Mouse (Mus musculus): ENCODE data around the gene Cfd. TPM values are rescaled to one million over a fixed set of nuclear protein-coding genes. Genes with fewer than 3 reads are reported as not detected.
"Not testable (repeated sequence)": the region's sequence is repeated elsewhere in the genome, so short reads cannot be mapped to it uniquely, and the experiment has no call there.

The Cfd gene
- polyA plus RNA-seq, 1 experiment from 2014 or later, result not detected

GRCm38 (mm10) chr10:79877757-79878156 is 12.9 kb upstream of the Cfd start:
- no peak for ATAC-seq (ENCODE audit: low FRiP score, low TSS enrichment)
- 55% methylated on average over 12 of the region's 12 CpGs for WGBS
- no peak overlapping the region for H3K27ac ChIP-seq (ENCODE audit: low read depth, low read length)

GRCm38 (mm10) chr10:79879527-79879926 is 11.1 kb upstream of the Cfd start:
- Histone ChIP-seq H3K36me3 (ENCODE audit: control insufficient read depth, insufficient read depth, low read length) (no peaks in the 10 kb centered on the region), H3K4me1 (ENCODE audit: control insufficient read depth, insufficient read depth, low read length) (peaks cover 30% of the 10 kb centered on the region), H3K27ac (ENCODE audit: low read depth, low read length) (peak overlapping the region; percentile 31; the same call in 1 of the 2 replicates), H3K4me2 (replicated peaks; ENCODE audit: low read depth, low read length) (no peak overlapping the region), H3K9ac (ENCODE audit: low read depth, low read length) (no peak overlapping the region), H3K4me3 (ENCODE audit: low read length) (no peak overlapping the region), H3K27me3 (ENCODE audit: control insufficient read depth, insufficient read depth, low read length) (no peaks in the 10 kb centered on the region), H3K9me3 (ENCODE audit: control insufficient read depth, low read length) (no peaks in the 10 kb centered on the region)
- ATAC-seq (ENCODE audit: low FRiP score, low TSS enrichment), result 0 out of 2 replicates have a peak, but pooled peaks have one; percentile 10
- WGBS, result 33% methylated on average over 3 of the region's 3 CpGs

More at GRCm38 (mm10) chr10:79877757-79878156, 12.9 kb upstream of the Cfd start:
- Histone ChIP-seq H3K36me3 (ENCODE audit: control insufficient read depth, insufficient read depth, low read length) (no peaks in the 10 kb centered on the region), H3K27me3 (ENCODE audit: control insufficient read depth, insufficient read depth, low read length) (no peaks in the 10 kb centered on the region), H3K4me2 (replicated peaks; ENCODE audit: low read depth, low read length) (no peak overlapping the region), H3K4me1 (ENCODE audit: control insufficient read depth, insufficient read depth, low read length) (peaks cover 31% of the 10 kb centered on the region), H3K9me3 (ENCODE audit: control insufficient read depth, low read length) (no peaks in the 10 kb centered on the region), H3K9ac (ENCODE audit: low read depth, low read length) (no peak overlapping the region), H3K4me3 (ENCODE audit: low read length) (no peak overlapping the region)

GRCm38 (mm10) chr10:79880721-79881120 is 9.9 kb upstream of the Cfd start:
- WGBS, result 15% methylated on average over 9 of the region's 9 CpGs
- peaks cover 30% of the 10 kb centered on the region; the same call in 1 of the 2 replicates for H3K4me1 ChIP-seq (ENCODE audit: control insufficient read depth, insufficient read depth, low read length)
- no peak overlapping the region for H3K27ac ChIP-seq (ENCODE audit: low read depth, low read length)
- H3K4me3 ChIP-seq (ENCODE audit: low read length), result no peak overlapping the region
- H3K27me3 ChIP-seq (ENCODE audit: control insufficient read depth, insufficient read depth, low read length), result no peaks in the 10 kb centered on the region
- no peak overlapping the region for H3K9ac ChIP-seq (ENCODE audit: low read depth, low read length)
- no peak for ATAC-seq (ENCODE audit: low FRiP score, low TSS enrichment)
- H3K4me2 ChIP-seq (replicated peaks; ENCODE audit: low read depth, low read length), result peak overlapping the region; percentile 15; the same call in 1 of the 2 replicates
- H3K36me3 ChIP-seq (ENCODE audit: control insufficient read depth, insufficient read depth, low read length), result no peaks in the 10 kb centered on the region
- no peaks in the 10 kb centered on the region for H3K9me3 ChIP-seq (ENCODE audit: control insufficient read depth, low read length)

- Histone ChIP-seq H3K9me3 (ENCODE audit: control insufficient read depth, low read length) (no peaks in the 10 kb centered on the region), H3K27ac (ENCODE audit: low read depth, low read length) (no peak overlapping the region), H3K27me3 (ENCODE audit: control insufficient read depth, insufficient read depth, low read length) (no peaks in the 10 kb centered on the region), H3K4me2 (replicated peaks; ENCODE audit: low read depth, low read length) (peak overlapping the region; percentile 41), H3K4me3 (ENCODE audit: low read length) (peak overlapping the region; percentile 17; the same call in 1 of the 2 replicates), H3K36me3 (ENCODE audit: control insufficient read depth, insufficient read depth, low read length) (no peaks in the 10 kb centered on the region), H3K4me1 (ENCODE audit: control insufficient read depth, insufficient read depth, low read length) (peaks cover 30% of the 10 kb centered on the region; the same call in 1 of the 2 replicates), H3K9ac (ENCODE audit: low read depth, low read length) (peak overlapping the region; percentile 29; the same call in 1 of the 2 replicates)
- 0 out of 2 replicates have a peak, but pooled peaks have one; percentile 30 for ATAC-seq (ENCODE audit: low FRiP score, low TSS enrichment)
- WGBS, result 7% methylated on average over 22 of the region's 22 CpGs
Measured at GRCm38 (mm10) chr10:79881981-79882380, 8.7 kb upstream of the Cfd start.

GRCm38 (mm10) chr10:79883297-79884084 is 7.2 kb upstream of the Cfd start:
- Histone ChIP-seq H3K27ac (ENCODE audit: low read depth, low read length) (no peak overlapping the region), H3K4me1 (ENCODE audit: control insufficient read depth, insufficient read depth, low read length) (peaks cover 25% of the 10 kb centered on the region; the same call in 1 of the 2 replicates), H3K27me3 (ENCODE audit: control insufficient read depth, insufficient read depth, low read length) (no peaks in the 10 kb centered on the region), H3K9ac (ENCODE audit: low read depth, low read length) (peak overlapping the region; percentile 19; the same call in 1 of the 2 replicates), H3K9me3 (ENCODE audit: control insufficient read depth, low read length) (no peaks in the 10 kb centered on the region), H3K4me3 (ENCODE audit: low read length) (no peak overlapping the region), H3K36me3 (ENCODE audit: control insufficient read depth, insufficient read depth, low read length) (no peaks in the 10 kb centered on the region), H3K4me2 (replicated peaks; ENCODE audit: low read depth, low read length) (0 out of 2 replicates have a peak overlapping the region, but pooled peaks have one; percentile 13)
- 0 out of 2 replicates have a peak, but pooled peaks have one; percentile 4 for ATAC-seq (ENCODE audit: low FRiP score, low TSS enrichment)
- 13% methylated on average over 22 of the region's 22 CpGs for WGBS

GRCm38 (mm10) chr10:79884446-79884845 is 6.2 kb upstream of the Cfd start:
- Histone ChIP-seq H3K36me3 (ENCODE audit: control insufficient read depth, insufficient read depth, low read length) (no peaks in the 10 kb centered on the region), H3K27ac (ENCODE audit: low read depth, low read length) (no peak overlapping the region), H3K4me3 (ENCODE audit: low read length) (no peak overlapping the region), H3K4me2 (replicated peaks; ENCODE audit: low read depth, low read length) (no peak overlapping the region), H3K9ac (ENCODE audit: low read depth, low read length) (no peak overlapping the region), H3K9me3 (ENCODE audit: control insufficient read depth, low read length) (no peaks in the 10 kb centered on the region), H3K4me1 (ENCODE audit: control insufficient read depth, insufficient read depth, low read length) (peaks cover 25% of the 10 kb centered on the region; the same call in 1 of the 2 replicates), H3K27me3 (ENCODE audit: control insufficient read depth, insufficient read depth, low read length) (no peaks in the 10 kb centered on the region)
- WGBS, result 61% methylated on average over 4 of the region's 4 CpGs
- ATAC-seq (ENCODE audit: low FRiP score, low TSS enrichment), result no peak

GRCm38 (mm10) chr10:79884938-79885337 is 5.7 kb upstream of the Cfd start:
- H3K4me3 ChIP-seq (ENCODE audit: low read length); H3K9me3 ChIP-seq (ENCODE audit: control insufficient read depth, low read length); H3K36me3 ChIP-seq (ENCODE audit: control insufficient read depth, insufficient read depth, low read length); H3K9ac ChIP-seq (ENCODE audit: low read depth, low read length); H3K27ac ChIP-seq (ENCODE audit: low read depth, low read length); ATAC-seq (ENCODE audit: low FRiP score, low TSS enrichment); H3K27me3 ChIP-seq (ENCODE audit: control insufficient read depth, insufficient read depth, low read length); H3K4me2 ChIP-seq (replicated peaks; ENCODE audit: low read depth, low read length): not testable (repeated sequence)
- WGBS, result 52% methylated on average over 2 of the region's 3 CpGs
- peaks cover 25% of the 10 kb centered on the region; the same call in 1 of the 2 replicates for H3K4me1 ChIP-seq (ENCODE audit: control insufficient read depth, insufficient read depth, low read length)

- Histone ChIP-seq H3K9me3 (ENCODE audit: control insufficient read depth, low read length) (no peaks in the 10 kb centered on the region), H3K27me3 (ENCODE audit: control insufficient read depth, insufficient read depth, low read length) (peaks cover 2% of the 10 kb centered on the region; the same call in 1 of the 2 replicates), H3K36me3 (ENCODE audit: control insufficient read depth, insufficient read depth, low read length) (no peaks in the 10 kb centered on the region), H3K27ac (ENCODE audit: low read depth, low read length) (no peak within 1 kb of the TSS), H3K9ac (ENCODE audit: low read depth, low read length) (no peak within 1 kb of the TSS), H3K4me1 (ENCODE audit: control insufficient read depth, insufficient read depth, low read length) (peaks cover 17% of the 10 kb centered on the region; the same call in 1 of the 2 replicates), H3K4me3 (ENCODE audit: low read length) (no peak within 1 kb of the TSS), H3K4me2 (replicated peaks; ENCODE audit: low read depth, low read length) (no peak within 1 kb of the TSS)
- no peak for ATAC-seq (ENCODE audit: low FRiP score, low TSS enrichment)
- WGBS, result 84% methylated on average over 6 of the region's 6 CpGs
Measured at GRCm38 (mm10) chr10:79886054-79886453, 4.6 kb upstream of the Cfd start, which contains the start of gene Elane. Elane (plus strand) TSS chr10:79886247.

- whole genome bisulfite sequencing, result 77% methylated on average over 8 of the region's 8 CpGs
- Histone ChIP-seq H3K9me3 (ENCODE audit: control insufficient read depth, low read length) (no peaks in the 10 kb centered on the region), H3K4me2 (replicated peaks; ENCODE audit: low read depth, low read length) (no peak overlapping the region), H3K4me3 (ENCODE audit: low read length) (no peak overlapping the region), H3K4me1 (ENCODE audit: control insufficient read depth, insufficient read depth, low read length) (peaks cover 16% of the 10 kb centered on the region; the same call in 1 of the 2 replicates), H3K27me3 (ENCODE audit: control insufficient read depth, insufficient read depth, low read length) (peaks cover 2% of the 10 kb centered on the region; the same call in 1 of the 2 replicates), H3K9ac (ENCODE audit: low read depth, low read length) (no peak overlapping the region), H3K36me3 (ENCODE audit: control insufficient read depth, insufficient read depth, low read length) (no peaks in the 10 kb centered on the region), H3K27ac (ENCODE audit: low read depth, low read length) (no peak overlapping the region)
- no peak for ATAC-seq (ENCODE audit: low FRiP score, low TSS enrichment)
Measured at GRCm38 (mm10) chr10:79886611-79887010, 4.0 kb upstream of the Cfd start.
